Mouse (Mus musculus) liver, adult 2 months (tissue): ENCODE results near the gene Fbn1.

ENCODE experiments used
- CTCF ChIP-seq: fragments of 200-500 bp; IDR thresholded peaks from 2 replicates; pipeline ENCODE4 v1.5.1; 2011; ENCODE audit warnings: low read depth, low read length, control low read depth
- POLR2A ChIP-seq: fragments of 200-500 bp; IDR thresholded peaks from 2 replicates; pipeline ENCODE4 v1.6.1; 2011; ENCODE audit warnings: low read length, control low read depth; ENCODE audit not compliant: insufficient read depth; ENCODE audit errors: extremely low read depth

DNA sequence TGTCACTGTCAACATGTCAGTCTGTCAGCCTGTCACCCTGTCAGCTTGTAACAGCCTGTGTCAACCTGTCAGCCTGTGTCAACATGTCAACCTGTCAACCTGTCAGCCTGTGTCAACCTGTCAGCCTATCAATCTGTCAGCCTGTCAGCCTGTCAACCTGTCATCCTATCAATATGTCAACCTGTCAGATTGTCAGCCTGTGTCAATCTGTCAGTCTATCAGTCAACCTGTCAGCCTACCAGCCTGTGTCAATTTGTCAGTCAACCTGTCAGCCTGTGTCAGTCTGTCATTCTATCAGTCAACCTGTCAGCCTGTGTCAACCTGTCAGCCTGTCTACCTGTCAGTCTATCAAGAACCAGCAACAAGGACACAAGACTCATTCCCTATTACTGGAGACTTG is 6.3 kb downstream of the Fbn1 start:
- TF ChIP-seq POLR2A: no peak
- TF ChIP-seq CTCF: no peak
